Mouse (Mus musculus) left cerebral cortex, adult 18-20 months (tissue): ENCODE results near the gene Krt31. TPM values are rescaled to one million over a fixed set of nuclear protein-coding genes. Genes with fewer than 3 reads are reported as not detected.
A peak's percentile ranks its signal among the peaks of the same experiment; 100 is the strongest.

ENCODE experiments used
- DNase-seq, 2 experiments: peaks; one replicate each; pipeline ENCODE4 v3.0.0; 2021 to 2022; ENCODE audit warnings: low spot score in 2 of 2, mixed read lengths in 1 of 2
- total RNA-seq, 2 experiments: library from RNA; stranded (reverse); gene quantifications; 2 replicates each; pipeline ENCODE4 v1.2.3; 2021

The Krt31 gene
- total RNA-seq, 2 experiments from 2014 or later: not detected

DNA sequence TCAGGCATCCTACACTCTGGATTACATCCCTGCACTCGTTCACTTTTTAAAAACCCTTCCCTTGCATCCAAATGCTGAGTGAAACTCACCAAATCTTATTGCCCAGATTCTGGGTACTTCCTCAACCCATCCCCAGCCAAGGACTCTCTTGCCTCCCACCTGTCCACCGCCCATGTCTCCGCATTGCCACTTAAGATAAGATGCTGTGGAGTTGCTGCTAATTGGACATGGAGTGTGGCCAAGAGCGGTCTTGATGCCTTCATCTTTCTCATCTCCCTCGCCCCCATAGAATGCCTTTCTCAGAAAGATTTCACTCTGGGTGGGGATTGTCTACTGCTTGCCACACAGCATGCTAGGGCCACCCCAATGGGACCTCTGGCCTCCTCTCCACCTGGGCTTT lies 42.0 kb downstream of the Krt31 start:
- peak; percentile 39 to 50 for DNase-seq

DNA sequence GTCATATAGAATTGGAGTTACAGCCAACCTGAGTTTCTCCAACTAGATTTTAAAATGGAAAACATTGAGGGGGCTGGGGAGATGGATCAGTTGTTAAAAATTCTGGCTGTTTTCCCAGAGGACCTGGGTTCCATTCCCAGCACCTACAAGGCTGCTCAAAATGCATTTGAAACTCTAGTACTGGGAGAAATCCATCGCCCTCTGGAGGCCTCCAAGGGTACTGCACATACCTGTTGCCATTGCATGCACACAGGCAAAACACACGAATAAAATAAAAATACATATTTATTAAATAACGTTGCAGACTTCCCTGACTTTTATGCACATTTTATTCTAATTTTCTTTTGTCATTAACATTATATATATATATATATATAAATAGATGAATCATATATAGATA lies 43.7 kb downstream of the Krt31 start:
- no peak for DNase-seq

DNA sequence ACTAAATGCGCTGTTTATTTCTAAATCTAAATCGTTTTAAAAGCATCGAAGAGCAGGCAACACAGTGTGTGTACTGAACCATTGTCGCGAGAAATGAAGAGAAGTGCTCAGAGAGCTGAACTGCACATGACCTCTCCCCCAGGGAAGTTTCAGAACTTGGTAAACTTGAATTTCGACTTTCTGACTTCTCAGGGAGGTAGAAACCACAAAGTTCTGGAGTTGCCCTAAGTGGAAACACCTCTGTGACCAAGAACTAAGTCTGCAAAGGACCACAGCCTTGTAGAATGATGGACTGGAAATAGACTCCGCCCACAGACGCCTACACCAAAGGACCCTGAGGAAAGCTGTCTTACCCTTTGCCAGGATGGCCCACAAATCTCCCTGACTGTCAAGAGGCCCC lies 44.4 kb downstream of the Krt31 start:
- no peak for DNase-seq

DNA sequence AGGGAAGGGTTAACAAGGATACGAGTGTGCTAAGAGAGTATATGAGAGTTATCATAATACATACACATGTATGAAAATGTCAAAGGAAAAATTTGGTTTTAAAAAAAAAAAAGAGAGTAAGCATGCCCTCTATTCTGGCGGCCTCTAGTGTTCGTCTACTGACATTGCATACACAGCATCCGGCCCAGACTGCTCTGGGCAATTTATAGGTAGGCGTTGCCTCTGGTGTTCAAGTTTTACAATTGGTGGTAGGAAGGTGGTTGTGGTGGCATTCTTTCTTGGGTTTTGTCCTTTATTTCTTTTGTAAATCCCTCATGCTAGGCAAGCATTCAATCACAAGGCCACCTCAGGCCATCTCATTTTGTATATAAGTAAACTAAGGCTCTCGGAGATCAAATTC lies 45.5 kb downstream of the Krt31 start:
- peak; percentile 66 to 70 for DNase-seq

DNA sequence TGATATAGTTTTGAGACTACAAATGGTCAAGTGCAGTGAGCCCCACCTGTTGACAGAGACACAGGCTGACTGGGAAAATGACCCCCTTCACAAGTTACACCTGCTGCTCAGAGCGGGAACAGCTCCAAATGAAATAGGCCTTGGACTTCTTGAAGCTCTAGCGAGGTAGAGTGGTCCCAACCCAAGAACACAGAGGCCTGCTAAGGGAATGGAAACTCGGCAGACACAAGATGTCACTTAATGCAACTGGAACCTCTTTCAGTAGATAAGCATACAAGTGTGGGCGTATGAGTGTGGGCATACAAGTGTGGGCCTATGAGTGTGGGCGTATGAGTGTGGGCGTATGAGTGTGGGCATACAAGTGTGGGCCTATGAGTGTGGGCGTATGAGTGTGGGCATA lies 51.3 kb downstream of the Krt31 start:
- no peak for DNase-seq

Other genes with a start within 250 kb of the Krt31 start
- not detected for gene Gm11554, start 246.1 kb downstream of the Krt31 start, total RNA-seq
- not detected for gene Krtap4-13, start 240.7 kb downstream of the Krt31 start, total RNA-seq
- gene Gm11564, start 234.9 kb downstream of the Krt31 start, total RNA-seq: not detected
- not detected for gene 2300003K06Rik, start 212.5 kb downstream of the Krt31 start, total RNA-seq
- gene Krtap4-16, start 198.9 kb downstream of the Krt31 start, total RNA-seq: not detected
- gene Gm11568, start 192.6 kb downstream of the Krt31 start, total RNA-seq: not detected
- gene Gm11559, start 186.1 kb downstream of the Krt31 start, total RNA-seq: not detected
- gene Krtap9-1, start 177.2 kb downstream of the Krt31 start, total RNA-seq: not detected
- not detected for gene Gm11567, start 171.4 kb downstream of the Krt31 start, total RNA-seq
- not detected for gene Krtap31-1, start 142.6 kb downstream of the Krt31 start, total RNA-seq
- gene Gm11565, start 135.8 kb downstream of the Krt31 start, total RNA-seq: not detected
- not detected for gene Krtap31-2, start 114.3 kb downstream of the Krt31 start, total RNA-seq
- not detected for gene Krtap9-5, start 102.1 kb downstream of the Krt31 start, total RNA-seq
- not detected for gene Krtap29-1, start 71.5 kb downstream of the Krt31 start, total RNA-seq
- not detected for gene Krtap16-1, start 64.0 kb downstream of the Krt31 start, total RNA-seq
- not detected for gene Krtap17-1, start 56.6 kb downstream of the Krt31 start, total RNA-seq
- gene Krt33a, start 34.3 kb downstream of the Krt31 start, total RNA-seq: not detected
- not detected for gene Krt33b, start 20.7 kb downstream of the Krt31 start, total RNA-seq
- gene Krt34, start 9.0 kb downstream of the Krt31 start, total RNA-seq: not detected
- gene Krt32, start 37.7 kb upstream of the Krt31 start, total RNA-seq: not detected
- gene Krt35, start 45.7 kb upstream of the Krt31 start, total RNA-seq: not detected
- not detected for gene Krt36, start 55.1 kb upstream of the Krt31 start, total RNA-seq
- not detected for gene Krt13, start 71.0 kb upstream of the Krt31 start, total RNA-seq
- gene Krt15, start 85.4 kb upstream of the Krt31 start, total RNA-seq: not detected
- gene Krt19, start 98.1 kb upstream of the Krt31 start, total RNA-seq: not detected
- gene Krt9, start 142.7 kb upstream of the Krt31 start, total RNA-seq: 1 to 10 TPM; 3.8 to 4.9 TPM
- gene Krt14, start 157.0 kb upstream of the Krt31 start, total RNA-seq: not detected
- gene Krt16, start 198.4 kb upstream of the Krt31 start, total RNA-seq: not detected
- gene Krt17, start 210.5 kb upstream of the Krt31 start, total RNA-seq: under 1 TPM in 1 of 2 experiments, not detected in 1; 0.28 TPM
- gene Krt42, start 219.3 kb upstream of the Krt31 start, total RNA-seq: under 1 TPM in 1 of 2 experiments, not detected in 1; 0.35 TPM